Mouse (Mus musculus): Measurements from ENCODE around the gene Atp6v1f. TPM values are rescaled to one million over a fixed set of nuclear protein-coding genes. Genes with fewer than 3 reads are reported as not detected.

Atp6v1f gene
- polyA plus RNA-seq, 1 experiment from 2014 or later = 215 TPM

- no peak overlapping the region; the same call in 1 of the 2 replicates for H3K9ac ChIP-seq (ENCODE audit: low read depth, low read length)
- peaks cover 30% of the 10 kb centered on the region for H3K27me3 ChIP-seq (ENCODE audit: control insufficient read depth, insufficient read depth, low read length)
- H3K4me3 ChIP-seq (ENCODE audit: low read depth, low read length) = peak overlapping the region; percentile 42
- no peak for ATAC-seq (ENCODE audit: low FRiP score)
- H3K4me1 ChIP-seq (replicated peaks; ENCODE audit: control insufficient read depth, insufficient read depth, low read length) = peaks cover 24% of the 10 kb centered on the region
- DNase-seq (ENCODE audit: low spot score) = peak; percentile 26
- H3K9me3 ChIP-seq (ENCODE audit: control insufficient read depth, low read length) = no peaks in the 10 kb centered on the region
- H3K27ac ChIP-seq (ENCODE audit: low read depth, low read length) = no peak overlapping the region
- H3K36me3 ChIP-seq (ENCODE audit: control insufficient read depth, insufficient read depth, low read length) = no peaks in the 10 kb centered on the region
- peak overlapping the region; percentile 86 for H3K4me2 ChIP-seq (replicated peaks; ENCODE audit: low read depth, low read length)
Observed at GRCm38 (mm10) chr6:29432676-29433037, 34.9 kb upstream of the Atp6v1f start.

- no peak within 1 kb of the TSS for H3K27ac ChIP-seq (ENCODE audit: low read depth, low read length)
- H3K9me3 ChIP-seq (ENCODE audit: control insufficient read depth, low read length) = no peaks in the 10 kb centered on the region
- WGBS = under 1% methylated on average over 69 of the region's 77 CpGs
- peaks cover 24% of the 10 kb centered on the region for H3K4me1 ChIP-seq (replicated peaks; ENCODE audit: control insufficient read depth, insufficient read depth, low read length)
- peak within 1 kb of the TSS; percentile 42 for H3K4me3 ChIP-seq (ENCODE audit: low read depth, low read length)
- peak within 1 kb of the TSS; percentile 54 for H3K9ac ChIP-seq (ENCODE audit: low read depth, low read length)
- peak; percentile 66 for DNase-seq (ENCODE audit: low spot score)
- H3K4me2 ChIP-seq (replicated peaks; ENCODE audit: low read depth, low read length) = peak within 1 kb of the TSS; percentile 86
- H3K36me3 ChIP-seq (ENCODE audit: control insufficient read depth, insufficient read depth, low read length) = no peaks in the 10 kb centered on the region
- peaks cover 30% of the 10 kb centered on the region for H3K27me3 ChIP-seq (ENCODE audit: control insufficient read depth, insufficient read depth, low read length)
- no peak for ATAC-seq (ENCODE audit: low FRiP score)
Observed at GRCm38 (mm10) chr6:29433038-29433803, 34.3 kb upstream of the Atp6v1f start, which contains the start of gene Flnc. Gene Flnc (plus strand): TSS chr6:29433256.

GRCm38 (mm10) chr6:29433804-29434795 lies 33.4 kb upstream of the Atp6v1f start:
- H3K27me3 ChIP-seq (ENCODE audit: control insufficient read depth, insufficient read depth, low read length) = peaks cover 30% of the 10 kb centered on the region
- DNase-seq (ENCODE audit: low spot score) (peak; percentile 59), ATAC-seq (ENCODE audit: low FRiP score) (no peak)
- H3K4me3 ChIP-seq (ENCODE audit: low read depth, low read length) = peak overlapping the region; percentile 42
- H3K36me3 ChIP-seq (ENCODE audit: control insufficient read depth, insufficient read depth, low read length) = no peaks in the 10 kb centered on the region
- 2% methylated on average over 27 of the region's 27 CpGs for WGBS
- peaks cover 24% of the 10 kb centered on the region for H3K4me1 ChIP-seq (replicated peaks; ENCODE audit: control insufficient read depth, insufficient read depth, low read length)
- H3K9ac ChIP-seq (ENCODE audit: low read depth, low read length) = peak overlapping the region; percentile 19; the same call in 1 of the 2 replicates
- H3K27ac ChIP-seq (ENCODE audit: low read depth, low read length) = no peak overlapping the region
- H3K4me2 ChIP-seq (replicated peaks; ENCODE audit: low read depth, low read length) = peak overlapping the region; percentile 86
- no peaks in the 10 kb centered on the region for H3K9me3 ChIP-seq (ENCODE audit: control insufficient read depth, low read length)

GRCm38 (mm10) chr6:29434911-29435691 lies 32.4 kb upstream of the Atp6v1f start:
- no peaks in the 10 kb centered on the region for H3K36me3 ChIP-seq (ENCODE audit: control insufficient read depth, insufficient read depth, low read length)
- ATAC-seq (ENCODE audit: low FRiP score) = peak; percentile 48

GRCm38 (mm10) chr6:29435940-29436451 lies 31.5 kb upstream of the Atp6v1f start:
- Histone ChIP-seq H3K4me2 (replicated peaks; ENCODE audit: low read depth, low read length) (peak overlapping the region; percentile 20), H3K9me3 (ENCODE audit: control insufficient read depth, low read length) (no peaks in the 10 kb centered on the region), H3K4me3 (ENCODE audit: low read depth, low read length) (no peak overlapping the region), H3K4me1 (replicated peaks; ENCODE audit: control insufficient read depth, insufficient read depth, low read length) (peaks cover 24% of the 10 kb centered on the region), H3K27ac (ENCODE audit: low read depth, low read length) (peak overlapping the region; percentile 53), H3K27me3 (ENCODE audit: control insufficient read depth, insufficient read depth, low read length) (peaks cover 30% of the 10 kb centered on the region), H3K9ac (ENCODE audit: low read depth, low read length) (peak overlapping the region; percentile 17), H3K36me3 (ENCODE audit: control insufficient read depth, insufficient read depth, low read length) (no peaks in the 10 kb centered on the region)
- peak; percentile 75 for ATAC-seq (ENCODE audit: low FRiP score)
- DNase-seq (ENCODE audit: low spot score) = peak; percentile 58
- WGBS = 11% methylated on average over 6 of the region's 6 CpGs

More at GRCm38 (mm10) chr6:29434911-29435691, 32.4 kb upstream of the Atp6v1f start:
- H3K27me3 ChIP-seq (ENCODE audit: control insufficient read depth, insufficient read depth, low read length) = peaks cover 30% of the 10 kb centered on the region
- H3K9ac ChIP-seq (ENCODE audit: low read depth, low read length) = peak overlapping the region; percentile 16; the same call in 1 of the 2 replicates
- H3K4me2 ChIP-seq (replicated peaks; ENCODE audit: low read depth, low read length) = peak overlapping the region; percentile 20
- 7% methylated on average over 10 of the region's 13 CpGs for WGBS
- H3K4me1 ChIP-seq (replicated peaks; ENCODE audit: control insufficient read depth, insufficient read depth, low read length) = peaks cover 24% of the 10 kb centered on the region
- peak; percentile 60 for DNase-seq (ENCODE audit: low spot score)
- H3K4me3 ChIP-seq (ENCODE audit: low read depth, low read length) = no peak overlapping the region
- 0 out of 2 replicates have a peak overlapping the region, but pooled peaks have one; percentile 53 for H3K27ac ChIP-seq (ENCODE audit: low read depth, low read length)
- H3K9me3 ChIP-seq (ENCODE audit: control insufficient read depth, low read length) = no peaks in the 10 kb centered on the region

- WGBS = 4% methylated on average over 11 of the region's 11 CpGs
- Histone ChIP-seq H3K4me3 (ENCODE audit: low read depth, low read length) (no peak overlapping the region), H3K9me3 (ENCODE audit: control insufficient read depth, low read length) (no peaks in the 10 kb centered on the region), H3K9ac (ENCODE audit: low read depth, low read length) (no peak overlapping the region; the same call in 1 of the 2 replicates), H3K36me3 (ENCODE audit: control insufficient read depth, insufficient read depth, low read length) (no peaks in the 10 kb centered on the region), H3K4me1 (replicated peaks; ENCODE audit: control insufficient read depth, insufficient read depth, low read length) (peaks cover 24% of the 10 kb centered on the region), H3K4me2 (replicated peaks; ENCODE audit: low read depth, low read length) (peak overlapping the region; percentile 20; the same call in 1 of the 2 replicates), H3K27ac (ENCODE audit: low read depth, low read length) (peak overlapping the region; percentile 53), H3K27me3 (ENCODE audit: control insufficient read depth, insufficient read depth, low read length) (peaks cover 30% of the 10 kb centered on the region)
- DNase-seq (ENCODE audit: low spot score) (peak; percentile 48), ATAC-seq (ENCODE audit: low FRiP score) (peak; percentile 43; the same call in 1 of the 2 replicates)
Observed at GRCm38 (mm10) chr6:29436461-29436934, 31.0 kb upstream of the Atp6v1f start.

GRCm38 (mm10) chr6:29439251-29439650 lies 28.3 kb upstream of the Atp6v1f start:
- ATAC-seq (ENCODE audit: low FRiP score) (no peak), DNase-seq (ENCODE audit: low spot score) (no peak)
- H3K27me3 ChIP-seq (ENCODE audit: control insufficient read depth, insufficient read depth, low read length) = peaks cover 5% of the 10 kb centered on the region
- peaks cover 15% of the 10 kb centered on the region for H3K4me1 ChIP-seq (replicated peaks; ENCODE audit: control insufficient read depth, insufficient read depth, low read length)
- no peak overlapping the region for H3K4me2 ChIP-seq (replicated peaks; ENCODE audit: low read depth, low read length)
- no peak overlapping the region for H3K27ac ChIP-seq (ENCODE audit: low read depth, low read length)
- WGBS = 75% methylated on average over 4 of the region's 4 CpGs
- no peak overlapping the region for H3K4me3 ChIP-seq (ENCODE audit: low read depth, low read length)
- H3K36me3 ChIP-seq (ENCODE audit: control insufficient read depth, insufficient read depth, low read length) = no peaks in the 10 kb centered on the region
- H3K9ac ChIP-seq (ENCODE audit: low read depth, low read length) = no peak overlapping the region
- H3K9me3 ChIP-seq (ENCODE audit: control insufficient read depth, low read length) = no peaks in the 10 kb centered on the region
